Mouse (Mus musculus) ES-E14 (cell line): ENCODE measurements around the gene Fryl. TPM values are rescaled to one million over a fixed set of nuclear protein-coding genes. Genes with fewer than 3 reads are reported as not detected.

Experiments
- DNase-seq: peaks from one replicate; pipeline ENCODE4 v3.0.0-alpha.2; 2013; ENCODE audit warnings: low read depth, low spot score
- H3K27ac ChIP-seq: 2 replicates; pipeline ENCODE4 v1.5.1; 2012; ENCODE audit warnings: low read depth, mild to moderate bottlenecking, low read length, moderate library complexity, mixed read lengths; ENCODE audit not compliant: poor library complexity, insufficient read depth, severe bottlenecking
- H3K36me3 ChIP-seq: 2 replicates; pipeline ENCODE4 v1.6.1; 2012; ENCODE audit warnings: mild to moderate bottlenecking, low read length, moderate library complexity, mixed read lengths; ENCODE audit not compliant: control insufficient read depth, poor library complexity, insufficient read depth, severe bottlenecking
- H3K4me1 ChIP-seq, 2 experiments: fragments of 150-350 bp in 1 of 2; sonication (generic) in 1 of 2; 2 replicates each; pipeline ENCODE4 v1.6.1; 2012; ENCODE audit warnings: low read length in 2 of 2, mild to moderate bottlenecking in 1 of 2, mixed read lengths in 1 of 2; ENCODE audit not compliant: control insufficient read depth in 2 of 2, insufficient read depth in 2 of 2, poor library complexity in 1 of 2
- H3K4me3 ChIP-seq, 2 experiments: fragments of 150-350 bp in 1 of 2; sonication (generic) in 1 of 2; 2 replicates each; pipeline ENCODE4 v1.5.1; 2012; ENCODE audit warnings: low read length in 2 of 2, low read depth in 1 of 2, mild to moderate bottlenecking in 1 of 2, mixed read lengths in 1 of 2; ENCODE audit not compliant: insufficient read depth in 1 of 2, poor library complexity in 1 of 2, severe bottlenecking in 1 of 2
- H3K9ac ChIP-seq: 2 replicates; pipeline ENCODE4 v1.6.1; 2012; ENCODE audit warnings: low read depth, mild to moderate bottlenecking, low read length, mixed read lengths; ENCODE audit not compliant: poor library complexity, insufficient read depth, severe bottlenecking
- H3K9me3 ChIP-seq: fragments of 150-350 bp; sonication (generic); 2 replicates; pipeline ENCODE4 v1.6.1; 2012; ENCODE audit warnings: low read depth, mild to moderate bottlenecking, low read length; ENCODE audit not compliant: control insufficient read depth, insufficient read depth
- CHD2 ChIP-seq: IDR thresholded peaks from 2 replicates; pipeline ENCODE4 v1.6.1; 2014; ENCODE audit warnings: mild to moderate bottlenecking, low read depth, low read length, inconsistent platforms
- HCFC1 ChIP-seq: IDR thresholded peaks from 2 replicates; pipeline ENCODE4 v1.6.1; 2012; ENCODE audit warnings: low read length, inconsistent platforms, borderline replicate concordance; ENCODE audit not compliant: insufficient read depth
- MAFK ChIP-seq: IDR thresholded peaks from 2 replicates; pipeline ENCODE4 v1.6.1; 2014; ENCODE audit warnings: mild to moderate bottlenecking, low read depth, low read length, inconsistent platforms; ENCODE audit not compliant: insufficient read depth
- ZC3H11A ChIP-seq: IDR thresholded peaks from 2 replicates; pipeline ENCODE4 v1.6.1; 2012; ENCODE audit warnings: low read depth, mild to moderate bottlenecking, inconsistent platforms, low read length, borderline replicate concordance
- ZNF384 ChIP-seq: IDR thresholded peaks from 2 replicates; pipeline ENCODE4 v1.6.1; 2012; ENCODE audit warnings: low read depth, low read length, inconsistent platforms
- in situ Hi-C, 2 experiments: fragments of 600-800 bp; cut with MboI; formaldehyde crosslinking; loops; one replicate each; pipeline ENCODE4 v1.15.1; 2025; ENCODE audit warnings: low sequenced_read_pairs in 2 of 2, inconsistent platforms in 1 of 2; ENCODE audit not compliant: unreplicated experiment in 2 of 2
- total RNA-seq: library from RNA; depleted of rRNA; stranded (reverse); fragments of 300-350 nt; gene quantifications from 2 replicates; pipeline ENCODE4 v1.2.3, GENCODE M21; 2012

The Fryl gene
- total RNA-seq, 1 experiment = 53.3 TPM

- H3K9me3 ChIP-seq = no peaks in the 10 kb centered on the region
- in situ Hi-C loops = no loop called here
- TF ChIP-seq CHD2 (no peak), HCFC1 (no peak), MAFK (no peak), ZC3H11A (no peak), ZNF384 (no peak)
- H3K9ac ChIP-seq = no peak overlapping the region
- no peak overlapping the region for H3K27ac ChIP-seq
- no peaks in the 10 kb centered on the region for H3K4me1 ChIP-seq
- no peak for DNase-seq
- no peaks in the 10 kb centered on the region for H3K36me3 ChIP-seq
- H3K4me3 ChIP-seq = no peak overlapping the region
Measured at GRCm38 (mm10) chr5:73286603-73287002, 30.2 kb upstream of the Fryl start.

- H3K36me3 ChIP-seq = no peaks in the 10 kb centered on the region
- no peak overlapping the region for H3K27ac ChIP-seq
- no peak for TF ChIP-seq MAFK
- TF ChIP-seq HCFC1 = no peak
- TF ChIP-seq ZC3H11A = no peak
- TF ChIP-seq ZNF384 = no peak
- TF ChIP-seq CHD2 = no peak
- DNase-seq = no peak
- no peak overlapping the region for H3K9ac ChIP-seq
- H3K4me1 ChIP-seq = no peaks in the 10 kb centered on the region
- no peak overlapping the region for H3K4me3 ChIP-seq
- in situ Hi-C loops = no loop called here
- no peaks in the 10 kb centered on the region for H3K9me3 ChIP-seq
Measured at GRCm38 (mm10) chr5:73285470-73285978, 29.1 kb upstream of the Fryl start.

- H3K36me3 ChIP-seq = no peaks in the 10 kb centered on the region
- no peaks in the 10 kb centered on the region for H3K9me3 ChIP-seq
- no peak for DNase-seq
- in situ Hi-C loops = no loop called here
- no peak overlapping the region for H3K27ac ChIP-seq
- TF ChIP-seq CHD2 (no peak), MAFK (no peak), ZNF384 (no peak), HCFC1 (no peak), ZC3H11A (no peak)
- H3K9ac ChIP-seq = no peak overlapping the region
- H3K4me1 ChIP-seq = no peaks in the 10 kb centered on the region
- H3K4me3 ChIP-seq = no peak overlapping the region
Measured at GRCm38 (mm10) chr5:73284046-73284445, 27.6 kb upstream of the Fryl start.

GRCm38 (mm10) chr5:73280567-73280850, 24.1 kb upstream of the Fryl start:
- Histone ChIP-seq H3K4me3 (no peak overlapping the region), H3K4me1 (no peaks in the 10 kb centered on the region), H3K9me3 (no peaks in the 10 kb centered on the region), H3K27ac (no peak overlapping the region), H3K9ac (no peak overlapping the region), H3K36me3 (no peaks in the 10 kb centered on the region)
- no peak for DNase-seq
- in situ Hi-C loops = no loop called here
- TF ChIP-seq ZC3H11A (no peak), CHD2 (no peak), MAFK (no peak), ZNF384 (no peak), HCFC1 (no peak)

- Histone ChIP-seq H3K27ac (no peak overlapping the region), H3K4me3 (no peak overlapping the region), H3K9ac (no peak overlapping the region), H3K9me3 (no peaks in the 10 kb centered on the region), H3K36me3 (no peaks in the 10 kb centered on the region), H3K4me1 (no peaks in the 10 kb centered on the region)
- in situ Hi-C loops = no loop called here
- DNase-seq = no peak
- TF ChIP-seq ZC3H11A (no peak), MAFK (no peak), ZNF384 (no peak)
Measured at GRCm38 (mm10) chr5:73279732-73280566, 23.5 kb upstream of the Fryl start.
